Mouse (Mus musculus) central nervous system, embryonic 14 days (tissue): ENCODE measurements around the gene Banf2. TPM values are rescaled to one million over a fixed set of nuclear protein-coding genes. Genes with fewer than 3 reads are reported as not detected.

ENCODE experiments used
- polyA plus RNA-seq: library from polyadenylated mRNA; depleted of rRNA; stranded (reverse); fragments of >200 nt; gene quantifications from 2 replicates; pipeline ENCODE4 v1.2.3, GENCODE M21; 2012; rRNA removed

Banf2 gene
- polyA plus RNA-seq, result not detected in 2 replicates

DNA sequence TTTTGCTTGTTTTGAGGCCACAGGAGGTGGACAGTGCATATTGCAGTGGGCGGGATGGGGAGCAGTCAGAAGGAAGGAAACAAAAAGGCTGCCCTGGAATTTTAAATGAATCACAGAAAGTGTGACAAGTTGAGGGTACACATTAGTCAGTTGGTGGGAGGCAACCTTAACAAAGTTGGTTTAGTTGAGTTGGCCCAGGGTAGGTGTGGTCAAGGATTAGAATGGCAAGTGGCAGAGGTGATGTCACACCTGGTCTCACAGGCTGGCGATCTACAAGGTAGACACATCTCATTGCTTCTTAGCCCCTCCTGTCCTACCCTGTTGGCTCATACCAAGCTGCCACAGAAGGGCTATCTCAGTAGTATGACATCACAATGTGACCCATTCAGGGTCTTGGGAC, at the start of gene Banf2:
Banf2 (plus strand) TSS at position 396 of the 400 bp plus-strand sequence.

DNA sequence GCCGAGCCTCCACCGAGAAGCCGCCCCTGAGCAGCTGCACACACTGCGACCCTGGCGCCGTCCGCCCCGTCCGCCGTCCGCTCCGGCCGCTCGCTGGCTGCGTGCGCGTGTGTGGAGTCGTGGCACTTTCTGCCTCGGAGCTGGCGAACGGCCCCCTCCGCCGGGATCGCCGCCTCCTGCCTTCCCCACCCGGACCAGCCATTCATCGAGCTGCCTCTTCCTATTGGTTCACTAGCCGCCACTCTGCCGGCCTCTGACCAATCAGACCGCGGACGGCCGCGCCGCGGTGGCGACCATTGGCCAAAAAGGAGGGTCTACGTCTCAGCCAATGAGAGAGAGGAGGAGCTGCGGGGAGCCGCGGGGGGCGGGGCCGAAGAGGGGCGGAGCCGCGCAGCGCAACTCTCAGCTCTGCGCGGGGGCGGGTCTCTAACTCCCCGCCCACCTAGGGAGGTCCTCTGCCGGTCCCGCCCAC, 21.7 kb upstream of the Banf2 start, which contains the start of gene Rrbp1:
Rrbp1 (minus strand) TSS at position 184 of the 472 bp plus-strand sequence.

Other genes starting within 250 kb of the Banf2 start
- gene Bfsp1, start 169.9 kb upstream of the Banf2 start, polyA plus RNA-seq, result 1.6 TPM in 2 replicates
- gene Dstn, start 117.7 kb upstream of the Banf2 start, polyA plus RNA-seq, result 133 and 137 TPM in 2 replicates
- 68.9 and 126 TPM in 2 replicates for gene Rrbp1, start 21.8 kb upstream of the Banf2 start, polyA plus RNA-seq
- 8.0 TPM in 2 replicates for gene Mgme1, start 237.6 kb downstream of the Banf2 start, polyA plus RNA-seq
- 81.9 and 91.7 TPM in 2 replicates for gene Snx5, start 237.8 kb downstream of the Banf2 start, polyA plus RNA-seq